Mouse (Mus musculus) forebrain, postnatal 0 days (tissue): ENCODE data around the gene Emid1. TPM values are rescaled to one million over a fixed set of nuclear protein-coding genes. Genes with fewer than 3 reads are reported as not detected.

Experiments
- ATAC-seq: fragments of 200-750 bp; cut with Nextera tagmentation; 2 replicates; pipeline ENCODE4 v1.8.0; 2017; ENCODE audit warnings: mild to moderate bottlenecking, moderate library complexity
- DNase-seq: peaks from one replicate; pipeline ENCODE4 v3.0.0-alpha.2; 2015
- H3K27ac ChIP-seq: fragments of 300-500 bp; sonication (generic); 2 replicates; pipeline ENCODE4 v1.5.1; 2014; ENCODE audit warnings: low read depth, mild to moderate bottlenecking, antibody characterized with exemption, low read length, moderate library complexity, mixed read lengths
- H3K27me3 ChIP-seq: fragments of 300-500 bp; sonication (generic); 2 replicates; pipeline ENCODE4 v1.6.1; 2014; ENCODE audit warnings: mild to moderate bottlenecking, low read length, mixed read lengths; ENCODE audit not compliant: insufficient read depth
- H3K36me3 ChIP-seq: fragments of 300-500 bp; sonication (generic); 2 replicates; pipeline ENCODE4 v1.6.1; 2014; ENCODE audit warnings: mild to moderate bottlenecking, moderate library complexity; ENCODE audit not compliant: insufficient read depth
- H3K4me1 ChIP-seq: fragments of 300-500 bp; sonication (generic); 2 replicates; pipeline ENCODE4 v1.6.1; 2014; ENCODE audit warnings: antibody characterized with exemption; ENCODE audit not compliant: insufficient read depth
- H3K4me2 ChIP-seq: fragments of 300-500 bp; sonication (generic); 2 replicates; pipeline ENCODE4 v1.6.1; 2014; ENCODE audit warnings: low read depth, mild to moderate bottlenecking, moderate library complexity
- H3K4me3 ChIP-seq: fragments of 300-500 bp; sonication (generic); 2 replicates; pipeline ENCODE4 v1.5.1; 2014; ENCODE audit warnings: low read depth, low read length, mixed read lengths
- H3K9ac ChIP-seq: fragments of 300-500 bp; sonication (generic); 2 replicates; pipeline ENCODE4 v1.6.1; 2014; ENCODE audit warnings: mild to moderate bottlenecking
- H3K9me3 ChIP-seq: fragments of 300-500 bp; sonication (generic); 2 replicates; pipeline ENCODE4 v1.6.1; 2016; ENCODE audit warnings: low read length
- CTCF ChIP-seq: sonication (generic); IDR thresholded peaks from 2 replicates; pipeline ENCODE4 v1.5.1; 2016; ENCODE audit warnings: antibody characterized with exemption, control low read depth, low read depth
- WGBS: fragments of 180-500 bp; shearing (Covaris S2); extraction: QIAGEN DNeasy Blood & Tissue Kit; methylation state at CpG from one replicate; pipeline ENCODE4 v1.1.7; 2014; 5-methylcytosine and 5-hydroxymethylcytosine counted together
- polyA plus RNA-seq: library from polyadenylated mRNA; unstranded; fragments of >200 nt; fragmentation: Nextera tagmentation; extraction: Ambion mirVana; gene quantifications from 2 replicates; pipeline ENCODE4 v1.2.1, GENCODE M21; 2015
- total RNA-seq: library from RNA; depleted of rRNA; stranded (reverse); fragments of >200 nt; gene quantifications from 2 replicates; pipeline ENCODE4 v1.2.3, GENCODE M21; 2014

The Emid1 gene
- total and polyA plus RNA-seq, 2 experiments from 2014 or later: 22.8 to 28.5 TPM

- H3K9ac ChIP-seq: no peak overlapping the region
- 55% methylated on average over 9 of the region's 9 CpGs for WGBS
- peak overlapping the region; percentile 90; the same call in 1 of the 2 replicates for H3K4me2 ChIP-seq
- no peak for TF ChIP-seq CTCF
- H3K27ac ChIP-seq: no peak overlapping the region
- ATAC-seq (no peak), DNase-seq (no peak)
- H3K27me3 ChIP-seq: no peaks in the 10 kb centered on the region
- no peaks in the 10 kb centered on the region for H3K4me1 ChIP-seq
- H3K9me3 ChIP-seq: no peaks in the 10 kb centered on the region
- H3K4me3 ChIP-seq: no peak overlapping the region
- H3K36me3 ChIP-seq: no peaks in the 10 kb centered on the region
These were observed 1.4 kb downstream of the Emid1 start for GRCm38 (mm10) chr11:5150416-5151246.

GRCm38 (mm10) chr11:5149955-5150354, 2.1 kb downstream of the Emid1 start:
- H3K27ac ChIP-seq: no peak overlapping the region
- H3K9ac ChIP-seq: no peak overlapping the region
- ATAC-seq: no peak
- no peak overlapping the region for H3K4me3 ChIP-seq
- DNase-seq: no peak
- no peak overlapping the region for H3K4me2 ChIP-seq
- no peaks in the 10 kb centered on the region for H3K27me3 ChIP-seq
- WGBS: 30% methylated on average over 9 of the region's 9 CpGs
- no peak for TF ChIP-seq CTCF
- no peaks in the 10 kb centered on the region for H3K9me3 ChIP-seq
- no peaks in the 10 kb centered on the region for H3K36me3 ChIP-seq
- no peaks in the 10 kb centered on the region for H3K4me1 ChIP-seq

- Histone ChIP-seq H3K9ac (no peak overlapping the region), H3K27me3 (no peaks in the 10 kb centered on the region), H3K36me3 (no peaks in the 10 kb centered on the region), H3K4me3 (no peak overlapping the region), H3K4me2 (no peak overlapping the region), H3K9me3 (no peaks in the 10 kb centered on the region), H3K4me1 (no peaks in the 10 kb centered on the region), H3K27ac (no peak overlapping the region)
- no peak for TF ChIP-seq CTCF
- ATAC-seq: no peak
- 17% methylated on average over 7 of the region's 7 CpGs for WGBS
- no peak for DNase-seq
These were observed 2.8 kb downstream of the Emid1 start for GRCm38 (mm10) chr11:5149249-5149648.

GRCm38 (mm10) chr11:5145600-5145999, 6.5 kb downstream of the Emid1 start:
- WGBS: 83% methylated on average over 3 of the region's 3 CpGs
- ATAC-seq (no peak), DNase-seq (no peak)
- Histone ChIP-seq H3K27me3 (no peaks in the 10 kb centered on the region), H3K4me1 (no peaks in the 10 kb centered on the region), H3K4me3 (no peak overlapping the region), H3K9ac (no peak overlapping the region), H3K9me3 (no peaks in the 10 kb centered on the region), H3K36me3 (no peaks in the 10 kb centered on the region), H3K27ac (no peak overlapping the region), H3K4me2 (no peak overlapping the region)
- no peak for TF ChIP-seq CTCF

- ATAC-seq (no peak), DNase-seq (no peak)
- Histone ChIP-seq H3K4me2 (no peak overlapping the region), H3K36me3 (no peaks in the 10 kb centered on the region), H3K9me3 (no peaks in the 10 kb centered on the region), H3K27me3 (no peaks in the 10 kb centered on the region), H3K4me3 (no peak overlapping the region), H3K27ac (no peak overlapping the region), H3K4me1 (no peaks in the 10 kb centered on the region), H3K9ac (no peak overlapping the region)
- WGBS: 90% methylated on average over 2 of the region's 2 CpGs
- TF ChIP-seq CTCF: no peak
These were observed 10.1 kb downstream of the Emid1 start for GRCm38 (mm10) chr11:5141965-5142364.

GRCm38 (mm10) chr11:5141252-5141651, 10.8 kb downstream of the Emid1 start:
- no peak for ATAC-seq
- H3K4me3 ChIP-seq: no peak overlapping the region
- no peaks in the 10 kb centered on the region for H3K27me3 ChIP-seq
- 87% methylated on average over 5 of the region's 5 CpGs for WGBS
- no peaks in the 10 kb centered on the region for H3K4me1 ChIP-seq
- DNase-seq: no peak
- no peaks in the 10 kb centered on the region for H3K9me3 ChIP-seq
- TF ChIP-seq CTCF: no peak
- H3K36me3 ChIP-seq: no peaks in the 10 kb centered on the region
- no peak overlapping the region for H3K9ac ChIP-seq
- H3K27ac ChIP-seq: no peak overlapping the region
- H3K4me2 ChIP-seq: no peak overlapping the region

- TF ChIP-seq CTCF: no peak
- no peak for ATAC-seq
- DNase-seq: no peak
- no peak overlapping the region for H3K4me3 ChIP-seq
- 46% methylated on average over 8 of the region's 8 CpGs for WGBS
- H3K27me3 ChIP-seq: no peaks in the 10 kb centered on the region
- no peaks in the 10 kb centered on the region for H3K4me1 ChIP-seq
- H3K4me2 ChIP-seq: no peak overlapping the region
- H3K27ac ChIP-seq: no peak overlapping the region
- no peak overlapping the region for H3K9ac ChIP-seq
- H3K9me3 ChIP-seq: no peaks in the 10 kb centered on the region
- no peaks in the 10 kb centered on the region for H3K36me3 ChIP-seq
These were observed 11.4 kb downstream of the Emid1 start for GRCm38 (mm10) chr11:5140619-5141018.
